Comparison of ENCODE assay signal across 14 mouse cellular contexts in genomic region chr8:124450192-124450895, GRCm38 (mm10). TPM values are rescaled to one million over a fixed set of nuclear protein-coding genes. Genes with fewer than 3 reads are reported as not detected.
DNase-seq lines count a peak whose midpoint lies in the region; ATAC-seq and TF ChIP-seq lines count a peak whose summit lies in the region.
"Had no signal": no experiment of that assay in that cellular context is flagged by ENCODE, and none has a peak within 500 bp of the region (broad histone marks: within the 10 kb centered on the region; RNA-seq: fewer than 3 reads in every experiment).

No protein-coding gene starts in this region.

- H3K9ac ChIP-seq in kidney, postnatal 0 days (ENCODE audit: low read depth, low read length): no peak overlapping the region
- no peak overlapping the region for H3K9ac ChIP-seq in kidney, embryonic 15.5 days
- no peak overlapping the region for H3K9ac ChIP-seq in midbrain, postnatal 0 days (replicated peaks; ENCODE audit: low read length, poor library complexity, severe bottlenecking)
- no peak overlapping the region for H3K9ac ChIP-seq in midbrain, embryonic 11.5 days (ENCODE audit: low read length)
- no peak overlapping the region for H3K9ac ChIP-seq in ES-E14 (ENCODE audit: insufficient read depth, low read depth, low read length, poor library complexity, severe bottlenecking)
- H3K9ac ChIP-seq: embryonic facial prominence, embryonic 12.5 days; limb, embryonic 12.5 days had no signal

- ATAC-seq in kidney, postnatal 0 days (replicated peaks; ENCODE audit: low FRiP score, low read depth): no peak
- no peak for ATAC-seq in kidney, embryonic 15.5 days (replicated peaks; ENCODE audit: low FRiP score)
- ATAC-seq in midbrain, postnatal 0 days (ENCODE audit: low FRiP score): no peak
- ATAC-seq in midbrain, embryonic 11.5 days (ENCODE audit: low FRiP score): no peak
- ATAC-seq: inflammation-experienced regulatory T-cells, adult 6 months had no signal

- no peaks in the 10 kb centered on the region for H3K36me3 ChIP-seq in kidney, postnatal 0 days (ENCODE audit: insufficient read depth, low read length)
- H3K36me3 ChIP-seq in kidney, embryonic 15.5 days: no peaks in the 10 kb centered on the region
- no peaks in the 10 kb centered on the region for H3K36me3 ChIP-seq in midbrain, postnatal 0 days (ENCODE audit: insufficient read depth, low read length)
- H3K36me3 ChIP-seq in midbrain, embryonic 11.5 days (ENCODE audit: control insufficient read depth, insufficient read depth, low read length): no peaks in the 10 kb centered on the region
- no peaks in the 10 kb centered on the region for H3K36me3 ChIP-seq in ES-E14 (ENCODE audit: control insufficient read depth, insufficient read depth, low read length, poor library complexity, severe bottlenecking)
- H3K36me3 ChIP-seq: embryonic facial prominence, embryonic 12.5 days; forebrain, embryonic 10.5 days; limb, embryonic 12.5 days had no signal

- no peaks in the 10 kb centered on the region for H3K9me3 ChIP-seq in kidney, postnatal 0 days (replicated peaks; ENCODE audit: low read length)
- H3K9me3 ChIP-seq in kidney, embryonic 15.5 days (replicated peaks): no peaks in the 10 kb centered on the region; the same call in 1 of the 2 replicates
- H3K9me3 ChIP-seq in midbrain, postnatal 0 days (ENCODE audit: low read length): no peaks in the 10 kb centered on the region
- H3K9me3 ChIP-seq in midbrain, embryonic 11.5 days (ENCODE audit: control insufficient read depth, low read length): no peaks in the 10 kb centered on the region
- H3K9me3 ChIP-seq in ES-E14 (ENCODE audit: control insufficient read depth, insufficient read depth, low read depth, low read length): no peaks in the 10 kb centered on the region

- DNase-seq in kidney, postnatal 0 days (ENCODE audit: low spot score): no peak
- DNase-seq in midbrain, postnatal 0 days (ENCODE audit: low spot score): no peak
- DNase-seq in midbrain, embryonic 11.5 days (ENCODE audit: low spot score, missing footprints): no peak
- no peak for DNase-seq in ES-E14 (ENCODE audit: low read depth, low spot score)
- DNase-seq in brain, embryonic 14.5 days (ENCODE audit: low read depth): no peak
- no peak for DNase-seq in yolk sac, embryonic 10.5 days (ENCODE audit: low spot score)
- DNase-seq: adrenal gland, adult 2 months; kidney, postnatal 25 days; layer of hippocampus, postnatal 36 days had no signal

- TF ChIP-seq POLR2A in brain, embryonic 14.5 days (IDR thresholded peaks at IDR 0.05; ENCODE audit: borderline replicate concordance, extremely low read depth, insufficient read depth, insufficient read length, poor library complexity, severe bottlenecking): no peak

- peak; percentile 9; the same call in 1 of the 2 replicates for TF ChIP-seq CTCF in kidney, postnatal 0 days (IDR thresholded peaks at IDR 0.05; ENCODE audit: low read depth)
- peak; percentile 51 for TF ChIP-seq CTCF in midbrain, postnatal 0 days (IDR thresholded peaks at IDR 0.05)
- peak; percentile 29; the same call in 1 of the 2 replicates for TF ChIP-seq CTCF in brain, embryonic 14.5 days (IDR thresholded peaks at IDR 0.05; ENCODE audit: borderline replicate concordance, extremely low read depth, insufficient read depth, insufficient read length)

- H3K27me3 ChIP-seq in kidney, postnatal 0 days (ENCODE audit: insufficient read depth, low read length): no peaks in the 10 kb centered on the region
- no peaks in the 10 kb centered on the region for H3K27me3 ChIP-seq in kidney, embryonic 15.5 days
- H3K27me3 ChIP-seq in midbrain, postnatal 0 days (ENCODE audit: insufficient read depth, low read length): no peaks in the 10 kb centered on the region
- no peaks in the 10 kb centered on the region for H3K27me3 ChIP-seq in midbrain, embryonic 11.5 days (ENCODE audit: control insufficient read depth, insufficient read depth, low read length)
- H3K27me3 ChIP-seq: embryonic facial prominence, embryonic 12.5 days; limb, embryonic 12.5 days had no signal

- no peaks in the 10 kb centered on the region for H3K4me1 ChIP-seq in kidney, postnatal 0 days (replicated peaks; ENCODE audit: insufficient read depth, low read length)
- peaks cover 3% of the 10 kb centered on the region; the same call in 1 of the 2 replicates for H3K4me1 ChIP-seq in kidney, embryonic 15.5 days
- no peaks in the 10 kb centered on the region for H3K4me1 ChIP-seq in midbrain, postnatal 0 days (ENCODE audit: insufficient read depth, low read length)
- peaks cover 2% of the 10 kb centered on the region; the same call in 1 of the 2 replicates for H3K4me1 ChIP-seq in midbrain, embryonic 11.5 days (ENCODE audit: control insufficient read depth, insufficient read depth, low read length)
- no peaks in the 10 kb centered on the region for H3K4me1 ChIP-seq in ES-E14 (ENCODE audit: control insufficient read depth in 2 of 2, insufficient read depth in 2 of 2, low read length in 2 of 2, poor library complexity in 1 of 2)
- H3K4me1 ChIP-seq: embryonic facial prominence, embryonic 12.5 days; limb, embryonic 12.5 days had no signal

- 73% methylated on average over 8 of the region's 8 CpGs for WGBS in kidney, postnatal 0 days
- WGBS in kidney, embryonic 15.5 days: 82% methylated on average over 8 of the region's 8 CpGs
- 87% methylated on average over 8 of the region's 8 CpGs for WGBS in midbrain, postnatal 0 days
- 92% methylated on average over 8 of the region's 8 CpGs for WGBS in midbrain, embryonic 11.5 days

- no peak overlapping the region for H3K4me2 ChIP-seq in kidney, postnatal 0 days (ENCODE audit: low read length)
- H3K4me2 ChIP-seq in kidney, embryonic 15.5 days: no peak overlapping the region
- no peak overlapping the region for H3K4me2 ChIP-seq in midbrain, postnatal 0 days (ENCODE audit: low read depth, low read length, poor library complexity, severe bottlenecking)
- no peak overlapping the region for H3K4me2 ChIP-seq in midbrain, embryonic 11.5 days
- H3K4me2 ChIP-seq: embryonic facial prominence, embryonic 12.5 days; limb, embryonic 12.5 days had no signal

- H3K27ac ChIP-seq in kidney, postnatal 0 days: no peak overlapping the region
- H3K27ac ChIP-seq in kidney, embryonic 15.5 days: no peak overlapping the region
- no peak overlapping the region for H3K27ac ChIP-seq in midbrain, postnatal 0 days (ENCODE audit: low read depth, low read length)
- no peak overlapping the region for H3K27ac ChIP-seq in midbrain, embryonic 11.5 days (ENCODE audit: low read depth, low read length)
- H3K27ac ChIP-seq in ES-E14 (ENCODE audit: insufficient read depth, low read depth, low read length, poor library complexity, severe bottlenecking): no peak overlapping the region
- H3K27ac ChIP-seq: embryonic facial prominence, embryonic 12.5 days; forebrain, embryonic 10.5 days; limb, embryonic 12.5 days had no signal

- no peak overlapping the region for H3K4me3 ChIP-seq in kidney, postnatal 0 days (replicated peaks; ENCODE audit: low read depth, low read length)
- no peak overlapping the region for H3K4me3 ChIP-seq in kidney, embryonic 15.5 days (replicated peaks)
- H3K4me3 ChIP-seq in midbrain, postnatal 0 days (ENCODE audit: low read depth, low read length): no peak overlapping the region
- no peak overlapping the region for H3K4me3 ChIP-seq in midbrain, embryonic 11.5 days (ENCODE audit: low read depth, low read length)
- H3K4me3 ChIP-seq in ES-E14 (ENCODE audit: insufficient read depth in 1 of 2, low read depth in 1 of 2, low read length in 2 of 2, poor library complexity in 1 of 2, severe bottlenecking in 1 of 2): no peak overlapping the region
- H3K4me3 ChIP-seq: embryonic facial prominence, embryonic 12.5 days; forebrain, embryonic 10.5 days; limb, embryonic 12.5 days had no signal

- in situ Hi-C loops in ES-E14 (cut with MboI; ENCODE audit: low sequenced_read_pairs in 2 of 2, unreplicated experiment in 2 of 2): no loop called here

TF ChIP-seq in ES-E14, 5 proteins besides CTCF, POLR2A, EP300 and RAD21:
- TF ChIP-seq MAFK (IDR thresholded peaks at IDR 0.05; ENCODE audit: insufficient read depth, low read depth, low read length): no peak
- TF ChIP-seq ZC3H11A (IDR thresholded peaks at IDR 0.05; ENCODE audit: borderline replicate concordance, low read depth, low read length): no peak
- TF ChIP-seq HCFC1 (IDR thresholded peaks at IDR 0.05; ENCODE audit: borderline replicate concordance, insufficient read depth, low read length): no peak
- no peak for TF ChIP-seq CHD2 (IDR thresholded peaks at IDR 0.05; ENCODE audit: low read depth, low read length)
- TF ChIP-seq ZNF384 (IDR thresholded peaks at IDR 0.05; ENCODE audit: low read depth, low read length): 0 out of 2 replicates have a peak, but pooled peaks have one; percentile 20

RNA-seq across cellular contexts. Expression of gene Pgbd5, which starts 10.9 kb away (rescaled TPM):
- polyA plus RNA-seq in kidney, postnatal 0 days (2015; fragmentation: Nextera tagmentation; extraction: Ambion mirVana): 0.32 and 0.56 TPM in 2 replicates
- polyA plus RNA-seq in kidney, embryonic 15.5 days (2015; fragmentation: Nextera tagmentation; extraction: Ambion mirVana): 0.75 and 0.93 TPM in 2 replicates
- 61.1 and 77.0 TPM in 2 replicates for total RNA-seq in midbrain, postnatal 0 days (2014; rRNA removed)
- 12.2 and 13.5 TPM in 2 replicates for polyA plus RNA-seq in midbrain, postnatal 0 days (2015; fragmentation: Nextera tagmentation; extraction: Ambion mirVana)
- 3.8 and 4.5 TPM in 2 replicates for polyA plus RNA-seq in midbrain, embryonic 11.5 days (2014; fragmentation: Nextera tagmentation; extraction: Ambion mirVana)
- 2.1 and 3.5 TPM in 2 replicates for total RNA-seq in ES-E14 (2012; rRNA removed)
- polyA plus RNA-seq in brain, embryonic 14.5 days (2012; rRNA removed): 32.1 and 33.4 TPM in 2 replicates
- polyA plus RNA-seq: inflammation-experienced regulatory T-cells, adult 6 months had no signal
